Mouse (Mus musculus) heart, postnatal 0 days (tissue): ENCODE data around the gene Eif3k. TPM values are rescaled to one million over a fixed set of nuclear protein-coding genes. Genes with fewer than 3 reads are reported as not detected.
A peak's percentile ranks its signal among the peaks of the same experiment; 100 is the strongest.

ENCODE experiments used
- ATAC-seq: fragments of 200-750 bp; cut with Nextera tagmentation; 2 replicates; pipeline ENCODE4 v1.8.0; 2017; ENCODE audit warnings: low read depth, moderate number of reproducible peaks, moderate library complexity; ENCODE audit not compliant: insufficient read depth
- DNase-seq: peaks from one replicate; pipeline ENCODE4 v3.0.0-alpha.2; 2016; ENCODE audit warnings: low spot score
- H3K27ac ChIP-seq: fragments of 300-500 bp; sonication (generic); 2 replicates; pipeline ENCODE4 v1.5.1; 2014; ENCODE audit warnings: low read depth, mild to moderate bottlenecking
- H3K27me3 ChIP-seq: fragments of 300-500 bp; sonication (generic); 2 replicates; pipeline ENCODE4 v1.6.1; 2014; ENCODE audit warnings: low read length, mixed read lengths; ENCODE audit not compliant: control insufficient read depth, insufficient read depth
- H3K36me3 ChIP-seq: fragments of 300-500 bp; sonication (generic); replicated peaks from 2 replicates; pipeline ENCODE4 v1.6.1; 2014; ENCODE audit warnings: low read length, mixed read lengths; ENCODE audit not compliant: control insufficient read depth, insufficient read depth
- H3K4me1 ChIP-seq: fragments of 300-500 bp; sonication (generic); 2 replicates; pipeline ENCODE4 v1.6.1; 2014; ENCODE audit warnings: antibody characterized with exemption; ENCODE audit not compliant: control insufficient read depth, insufficient read depth
- H3K4me2 ChIP-seq: fragments of 300-500 bp; sonication (generic); 2 replicates; pipeline ENCODE4 v1.6.1; 2014; ENCODE audit warnings: low read depth, mild to moderate bottlenecking, low read length, moderate library complexity
- H3K4me3 ChIP-seq: fragments of 300-500 bp; sonication (generic); 2 replicates; pipeline ENCODE4 v1.5.1; 2014; ENCODE audit warnings: low read depth, low read length
- H3K9ac ChIP-seq: fragments of 300-500 bp; sonication (generic); replicated peaks from 2 replicates; pipeline ENCODE4 v1.6.1; 2014; ENCODE audit warnings: low read depth, low read length, mixed read lengths
- H3K9me3 ChIP-seq: fragments of 300-500 bp; sonication (generic); replicated peaks from 2 replicates; pipeline ENCODE4 v1.6.1; 2016; ENCODE audit warnings: low read length; ENCODE audit not compliant: control insufficient read depth
- CTCF ChIP-seq: IDR thresholded peaks from 2 replicates; pipeline ENCODE4 v1.5.1; 2016; ENCODE audit warnings: antibody characterized with exemption, control low read depth, low read depth
- EP300 ChIP-seq: IDR thresholded peaks from 2 replicates; pipeline ENCODE4 v1.6.1; 2016; ENCODE audit warnings: antibody characterized with exemption, low read depth
- WGBS: fragments of 180-500 bp; shearing (Covaris S2); extraction: QIAGEN DNeasy Blood & Tissue Kit; methylation state at CpG from one replicate; pipeline ENCODE4 v1.1.7; 2014; 5-methylcytosine and 5-hydroxymethylcytosine counted together
- polyA plus RNA-seq: library from polyadenylated mRNA; unstranded; fragments of >200 nt; fragmentation: Nextera tagmentation; extraction: Ambion mirVana; gene quantifications from 2 replicates; pipeline ENCODE4 v1.2.1, GENCODE M21; 2015
- total RNA-seq: library from RNA; depleted of rRNA; stranded (reverse); fragments of >200 nt; gene quantifications from 2 replicates; pipeline ENCODE4 v1.2.3, GENCODE M21; 2014; ENCODE audit warnings: low replicate concordance

Gene Eif3k
- total and polyA plus RNA-seq, 2 experiments from 2014 or later, result 261 to 476 TPM

GRCm38 (mm10) chr7:28952786-28953185 lies 28.9 kb downstream of the Eif3k start:
- ATAC-seq (no peak; the same call in 1 of the 2 replicates), DNase-seq (no peak)
- Histone ChIP-seq H3K9me3 (no peaks in the 10 kb centered on the region), H3K27ac (peak overlapping the region; percentile 72), H3K36me3 (peaks cover 16% of the 10 kb centered on the region), H3K4me3 (no peak overlapping the region), H3K9ac (no peak overlapping the region), H3K4me2 (no peak overlapping the region), H3K4me1 (peaks cover 90% of the 10 kb centered on the region), H3K27me3 (no peaks in the 10 kb centered on the region)
- 16% methylated on average over 3 of the region's 3 CpGs for WGBS
- TF ChIP-seq EP300, result no peak
- no peak for TF ChIP-seq CTCF

DNA sequence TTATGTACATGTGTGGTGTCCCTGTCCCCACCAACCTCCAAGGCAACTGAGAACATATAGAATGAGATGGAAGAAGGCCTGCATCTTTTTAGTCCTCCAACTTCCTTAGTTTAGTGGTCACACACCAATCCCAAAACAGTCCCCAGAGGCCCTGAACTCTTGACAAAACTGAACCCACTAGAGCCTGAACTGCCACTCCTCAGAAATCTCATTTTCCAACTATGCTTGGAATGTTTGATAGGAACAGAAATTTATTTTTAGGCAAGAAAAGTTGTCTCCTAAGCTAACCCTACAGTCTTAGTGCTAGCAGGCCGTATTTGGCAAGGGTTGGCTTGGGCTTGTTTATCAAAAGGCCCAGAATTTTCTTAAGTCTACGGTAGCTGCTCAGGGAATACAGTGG lies 29.9 kb downstream of the Eif3k start:
- Histone ChIP-seq H3K4me3 (no peak overlapping the region), H3K9me3 (no peaks in the 10 kb centered on the region), H3K27me3 (no peaks in the 10 kb centered on the region), H3K4me2 (no peak overlapping the region), H3K9ac (0 out of 2 replicates have a peak overlapping the region, but pooled peaks have one; percentile 1), H3K4me1 (peaks cover 90% of the 10 kb centered on the region), H3K36me3 (peaks cover 16% of the 10 kb centered on the region), H3K27ac (peak overlapping the region; percentile 72)
- TF ChIP-seq CTCF (no peak), EP300 (no peak)
- ATAC-seq (no peak), DNase-seq (no peak)
- WGBS, result 20% methylated on average over 2 of the region's 2 CpGs

DNA sequence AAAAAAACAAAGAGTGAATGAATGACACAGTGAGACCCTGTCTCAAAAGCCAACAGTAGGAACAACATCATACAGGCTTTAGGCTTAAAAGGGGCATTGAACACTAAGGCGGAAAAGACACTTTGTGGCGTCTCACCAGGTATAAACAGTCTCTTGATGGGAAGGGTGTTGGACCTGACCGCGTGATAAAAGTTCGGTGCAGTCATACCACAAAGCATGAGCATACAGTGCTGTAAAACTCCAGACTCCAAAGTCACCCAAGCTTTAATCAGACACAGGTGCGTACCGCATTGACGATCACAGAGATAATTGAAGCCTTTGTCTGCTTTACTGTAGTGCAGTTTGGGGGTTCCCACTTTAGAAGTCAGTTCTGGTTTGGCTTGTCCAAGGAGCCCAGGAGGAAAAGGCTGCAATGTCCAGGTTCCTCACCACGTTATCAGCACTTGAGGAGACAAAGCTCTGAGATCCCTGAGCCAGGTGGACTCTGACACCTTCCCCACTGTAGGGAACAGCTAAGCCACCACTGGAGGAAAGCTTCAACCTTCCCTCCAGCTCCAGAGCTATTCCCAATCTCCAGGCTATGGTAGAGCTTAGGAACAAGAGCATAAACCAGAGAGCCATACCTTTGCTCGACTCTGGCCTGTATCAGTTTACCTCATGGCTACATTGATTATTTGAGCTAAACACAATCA lies 31.2 kb downstream of the Eif3k start:
- Histone ChIP-seq H3K4me2 (no peak overlapping the region), H3K4me3 (no peak overlapping the region), H3K9me3 (no peaks in the 10 kb centered on the region), H3K9ac (no peak overlapping the region), H3K36me3 (peaks cover 16% of the 10 kb centered on the region), H3K4me1 (peaks cover 90% of the 10 kb centered on the region), H3K27me3 (no peaks in the 10 kb centered on the region), H3K27ac (peak overlapping the region; percentile 1; the same call in 1 of the 2 replicates)
- ATAC-seq (no peak), DNase-seq (no peak)
- WGBS, result 86% methylated on average over 10 of the region's 10 CpGs
- TF ChIP-seq EP300 (no peak), CTCF (no peak)

- Histone ChIP-seq H3K27me3 (no peaks in the 10 kb centered on the region), H3K9ac (peak overlapping the region; percentile 25; the same call in 1 of the 2 replicates), H3K4me1 (peaks cover 95% of the 10 kb centered on the region), H3K4me3 (no peak overlapping the region), H3K4me2 (no peak overlapping the region), H3K27ac (peak overlapping the region; percentile 97), H3K9me3 (no peaks in the 10 kb centered on the region), H3K36me3 (peaks cover 16% of the 10 kb centered on the region)
- DNase-seq (no peak), ATAC-seq (no peak)
- 35% methylated on average over 2 of the region's 2 CpGs for WGBS
- TF ChIP-seq CTCF (no peak), EP300 (no peak)
These were observed 32.4 kb downstream of the Eif3k start for GRCm38 (mm10) chr7:28949298-28949697.

GRCm38 (mm10) chr7:28948746-28949145 lies 32.9 kb downstream of the Eif3k start:
- DNase-seq (no peak), ATAC-seq (no peak)
- Histone ChIP-seq H3K4me2 (no peak overlapping the region), H3K36me3 (peaks cover 16% of the 10 kb centered on the region), H3K4me1 (peaks cover 97% of the 10 kb centered on the region), H3K9me3 (no peaks in the 10 kb centered on the region), H3K4me3 (no peak overlapping the region), H3K9ac (0 out of 2 replicates have a peak overlapping the region, but pooled peaks have one; percentile 25), H3K27ac (peak overlapping the region; percentile 97), H3K27me3 (no peaks in the 10 kb centered on the region)
- TF ChIP-seq CTCF (no peak), EP300 (no peak)
- WGBS, result 64% methylated on average over 7 of the region's 7 CpGs
